ENCODE assay signal across 10 mouse cellular contexts in the genomic region with DNA sequence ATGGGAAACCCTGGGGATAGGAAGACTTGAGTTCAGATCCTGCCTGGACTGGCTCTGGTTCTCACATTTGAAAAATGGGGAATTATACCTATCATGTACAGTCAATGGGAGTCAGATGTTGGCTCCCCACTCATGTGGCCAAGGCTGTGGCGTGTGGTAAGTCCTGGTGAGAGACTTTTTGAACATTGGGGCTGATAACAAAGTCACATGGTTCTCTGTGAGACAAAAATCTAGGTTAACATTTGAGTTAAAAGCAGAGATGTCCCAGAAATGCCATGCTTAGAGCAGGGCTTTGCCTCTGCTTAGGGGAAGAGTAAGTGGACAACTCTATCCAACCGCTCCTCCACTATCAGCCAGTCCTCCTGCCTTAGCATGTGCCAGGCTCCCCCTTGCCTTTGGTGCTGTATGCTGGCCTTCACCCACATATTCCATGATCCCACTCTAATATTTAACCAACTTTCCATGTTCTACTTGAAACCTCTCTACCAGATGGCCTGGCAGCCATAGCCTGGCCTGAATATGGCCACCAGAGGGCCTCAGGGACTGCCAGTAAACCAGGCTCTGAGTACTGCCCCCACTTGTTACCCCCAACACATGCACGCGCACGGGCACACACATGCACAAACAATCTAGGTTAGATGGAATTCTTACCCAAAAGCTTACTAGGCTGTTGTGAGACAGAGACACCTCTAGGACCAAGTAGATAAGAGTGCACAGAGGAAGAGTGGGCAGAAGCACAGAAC. TPM values are rescaled to one million over a fixed set of nuclear protein-coding genes. Genes with fewer than 3 reads are reported as not detected.
DNase-seq lines count a peak whose midpoint lies in the region; ATAC-seq and TF ChIP-seq lines count a peak whose summit lies in the region.
"Had no signal": no experiment of that assay in that cellular context is flagged by ENCODE, and none has a peak within 500 bp of the region (broad histone marks: within the 10 kb centered on the region; RNA-seq: fewer than 3 reads in every experiment).

No protein-coding gene starts in this region.

- peak; percentile 71 for DNase-seq in kidney, adult 18-20 months
- DNase-seq in B cell, adult 2 months = peak; percentile 28 to 31
- DNase-seq in MEL (ENCODE audit: low read depth, low spot score) = peak; percentile 47
- DNase-seq in liver, postnatal 0 days = peak; percentile 63
- peak; percentile 6 to 39 for DNase-seq in thymus, postnatal 10 days (ENCODE audit: low spot score in 2 of 2)

- WGBS in kidney, embryonic 14.5 days = 67% methylated on average over 5 of the region's 5 CpGs
- 45% methylated on average over 5 of the region's 5 CpGs for WGBS in liver, postnatal 0 days (ENCODE audit: insufficient replicate concordance)

- no peaks in the 10 kb centered on the region; the same call in 1 of the 2 replicates for H3K4me1 ChIP-seq in kidney, embryonic 14.5 days (ENCODE audit: control insufficient read depth, insufficient read depth, low read length)
- H3K4me1 ChIP-seq in MEL (ENCODE audit: control insufficient read depth in 1 of 2, insufficient read depth in 2 of 2, low read length in 2 of 2) = peaks cover 0 to 28% of the 10 kb centered on the region in 2 experiments; a peak in 3 of 4 replicates
- H3K4me1 ChIP-seq in liver, postnatal 0 days (ENCODE audit: insufficient read depth) = peaks cover 27% of the 10 kb centered on the region

- ATAC-seq in kidney, embryonic 14.5 days (ENCODE audit: low FRiP score, low TSS enrichment) = no peak
- ATAC-seq in common myeloid progenitor, adult 5-6 weeks (replicated peaks; ENCODE audit: low read depth, poor library complexity, severe bottlenecking) = 0 out of 2 replicates have a peak, but pooled peaks have one; percentile 27
- ATAC-seq in liver, postnatal 0 days = no peak
- no peak for ATAC-seq in inflammation-experienced regulatory T-cells, adult 6 months

- H3K36me3 ChIP-seq in kidney, embryonic 14.5 days (ENCODE audit: control insufficient read depth, insufficient read depth, low read length) = no peaks in the 10 kb centered on the region
- peaks cover 0 to 14% of the 10 kb centered on the region in 2 experiments; a peak in 2 of 4 replicates for H3K36me3 ChIP-seq in MEL (ENCODE audit: control insufficient read depth in 1 of 2, insufficient read depth in 2 of 2, low read length in 2 of 2)
- H3K36me3 ChIP-seq in liver, postnatal 0 days (replicated peaks; ENCODE audit: insufficient read depth, low read length) = no peaks in the 10 kb centered on the region
- H3K36me3 ChIP-seq: embryonic facial prominence, embryonic 13.5 days had no signal

- no peak overlapping the region for H3K27ac ChIP-seq in kidney, embryonic 14.5 days (ENCODE audit: low read depth, low read length)
- H3K27ac ChIP-seq in MEL (ENCODE audit: control insufficient read depth, low read depth, low read length) = no peak overlapping the region
- H3K27ac ChIP-seq in liver, postnatal 0 days (ENCODE audit: low read depth) = no peak overlapping the region
- H3K27ac ChIP-seq: embryonic facial prominence, embryonic 13.5 days; neural tube, embryonic 12.5 days had no signal

- peak; percentile 45 to 76 (median 76) for TF ChIP-seq CTCF in MEL (IDR thresholded peaks at IDR 0.05 in 2 of 3, conservative IDR thresholded peaks at IDR 0.05 in 1 of 3; ENCODE audit: control insufficient read depth in 1 of 3, insufficient read depth in 1 of 3, low read depth in 2 of 3, low read length in 3 of 3, poor library complexity in 1 of 3, severe bottlenecking in 1 of 3)
- TF ChIP-seq CTCF in liver, postnatal 0 days (IDR thresholded peaks at IDR 0.05; ENCODE audit: low read depth) = peak; percentile 84

- TF ChIP-seq RAD21 in MEL (IDR thresholded peaks at IDR 0.05; ENCODE audit: low read depth, low read length) = peak; percentile 60

- 0 out of 4 replicates have a peak, but pooled peaks of 1 of the 2 experiments have one; percentile 15 for TF ChIP-seq EP300 in MEL (IDR thresholded peaks at IDR 0.05; ENCODE audit: low read depth in 1 of 2, low read length in 2 of 2)
- no peak for TF ChIP-seq EP300 in liver, postnatal 0 days (IDR thresholded peaks at IDR 0.05; ENCODE audit: low read depth)

- TF ChIP-seq POLR2A in MEL (IDR thresholded peaks at IDR 0.05; ENCODE audit: control insufficient read depth in 1 of 2, insufficient read depth in 1 of 2, low read depth in 1 of 2, low read length in 2 of 2, poor library complexity in 1 of 2) = no peak

- peaks cover 24% of the 10 kb centered on the region for H3K27me3 ChIP-seq in kidney, embryonic 14.5 days (ENCODE audit: control insufficient read depth, insufficient read depth, low read length)
- H3K27me3 ChIP-seq in MEL (ENCODE audit: control insufficient read depth in 1 of 2, insufficient read depth in 2 of 2, low read length in 2 of 2) = no peaks in the 10 kb centered on the region
- H3K27me3 ChIP-seq in liver, postnatal 0 days (ENCODE audit: insufficient read depth, low read length) = peaks cover 38% of the 10 kb centered on the region

- no peak overlapping the region for H3K4me2 ChIP-seq in kidney, embryonic 14.5 days (replicated peaks; ENCODE audit: low read depth, low read length)
- no peak overlapping the region for H3K4me2 ChIP-seq in liver, postnatal 0 days (ENCODE audit: low read depth, low read length)
- H3K4me2 ChIP-seq: embryonic facial prominence, embryonic 13.5 days; neural tube, embryonic 12.5 days had no signal

- H3K9me3 ChIP-seq in kidney, embryonic 14.5 days (ENCODE audit: control insufficient read depth, low read length) = no peaks in the 10 kb centered on the region
- H3K9me3 ChIP-seq in MEL (replicated peaks; ENCODE audit: insufficient read depth, low read length) = no peaks in the 10 kb centered on the region
- H3K9me3 ChIP-seq in liver, postnatal 0 days (ENCODE audit: low read length) = no peaks in the 10 kb centered on the region
- H3K9me3 ChIP-seq: embryonic facial prominence, embryonic 13.5 days; neural tube, embryonic 12.5 days had no signal

- no peak overlapping the region for H3K4me3 ChIP-seq in kidney, embryonic 14.5 days (ENCODE audit: low read length)
- no peak overlapping the region for H3K4me3 ChIP-seq in MEL (ENCODE audit: control insufficient read depth in 1 of 2, insufficient read depth in 1 of 2, low read depth in 2 of 2, low read length in 2 of 2)
- H3K4me3 ChIP-seq in liver, postnatal 0 days (ENCODE audit: low read depth, low read length) = no peak overlapping the region
- H3K4me3 ChIP-seq: embryonic facial prominence, embryonic 13.5 days; neural tube, embryonic 12.5 days had no signal

- no peaks in the 10 kb centered on the region for H3K79me2 ChIP-seq in MEL (ENCODE audit: control insufficient read depth, insufficient read depth, low read length, poor library complexity)

- no peak overlapping the region for H3K9ac ChIP-seq in kidney, embryonic 14.5 days (ENCODE audit: low read depth, low read length)
- H3K9ac ChIP-seq in MEL (ENCODE audit: control insufficient read depth, low read depth, low read length, poor library complexity, severe bottlenecking) = no peak overlapping the region
- no peak overlapping the region for H3K9ac ChIP-seq in liver, postnatal 0 days (replicated peaks)
- H3K9ac ChIP-seq: embryonic facial prominence, embryonic 13.5 days; neural tube, embryonic 12.5 days had no signal

TF ChIP-seq in MEL, 35 proteins besides CTCF, POLR2A, EP300 and RAD21 (continues in another document):
- TF ChIP-seq MXI1 (IDR thresholded peaks at IDR 0.05; ENCODE audit: low read depth, low read length) (0 out of 2 replicates have a peak, but pooled peaks have one; percentile 26), POLR2AphosphoS5 (IDR thresholded peaks at IDR 0.05; ENCODE audit: borderline replicate concordance, low read depth, low read length) (no peak), CHD2 (IDR thresholded peaks at IDR 0.05; ENCODE audit: low read length) (no peak), TAL1 (IDR thresholded peaks at IDR 0.05; ENCODE audit: low read length) (no peak), JUND (IDR thresholded peaks at IDR 0.05; ENCODE audit: low read depth, low read length) (no peak), ZC3H11A (IDR thresholded peaks at IDR 0.05; ENCODE audit: low read depth, low read length) (peak; percentile 61), ZNF384 (IDR thresholded peaks at IDR 0.05; ENCODE audit: low read depth, low read length) (no peak), MAX (IDR thresholded peaks at IDR 0.05; ENCODE audit: low read length) (no peak), MAFK (IDR thresholded peaks at IDR 0.05; ENCODE audit: borderline replicate concordance, low read depth, low read length) (no peak), SMC3 (IDR thresholded peaks at IDR 0.05; ENCODE audit: low read depth, low read length) (peak; percentile 70), UBTF (IDR thresholded peaks at IDR 0.05; ENCODE audit: borderline replicate concordance, insufficient read depth, low read depth, low read length) (no peak), NRF1 (IDR thresholded peaks at IDR 0.05; ENCODE audit: insufficient read depth, low read depth, low read length, poor library complexity, severe bottlenecking) (no peak), POLR2AphosphoS2 (IDR thresholded peaks at IDR 0.05; ENCODE audit: low read length) (no peak), ZMIZ1 (IDR thresholded peaks at IDR 0.05; ENCODE audit: low read depth, low read length) (no peak), CHD1 (IDR thresholded peaks at IDR 0.05; ENCODE audit: low read depth, low read length) (no peak), RCOR1 (IDR thresholded peaks at IDR 0.05; ENCODE audit: low read depth, low read length) (no peak), NELFE (IDR thresholded peaks at IDR 0.05; ENCODE audit: low read depth, low read length) (no peak)

RNA-seq across cellular contexts. Expression of a gene that starts 3.5 kb away (rescaled TPM):
- polyA plus RNA-seq in kidney, embryonic 14.5 days (2014; fragmentation: Nextera tagmentation; extraction: Ambion mirVana) = 16.3 and 27.0 TPM in 2 replicates
- total RNA-seq in MEL (2012; rRNA removed) = 8.9 and 9.1 TPM in 2 replicates
- 10 to 100 TPM in 1 of 2 experiments, not detected in 1; 14.5 TPM for polyA plus RNA-seq in MEL (2012; ENCODE audit: insufficient read depth in 1 of 2, insufficient read length in 2 of 2, low read depth in 1 of 2, low replicate concordance in 2 of 2, missing spikeins in 1 of 2)
- total RNA-seq in common myeloid progenitor, adult 5-6 weeks (2017) = 24.4 and 28.5 TPM in 2 replicates
- polyA plus RNA-seq in liver, postnatal 0 days (2015; fragmentation: Nextera tagmentation; extraction: Ambion mirVana) = 7.0 and 9.7 TPM in 2 replicates
- polyA plus RNA-seq in inflammation-experienced regulatory T-cells, adult 6 months (2017; shearing (Covaris generic)) = 1 to 10 TPM in 1 of 3 experiments, under 1 TPM in 2; 0.52 to 1.0 (median 0.66) TPM

RNA-seq across cellular contexts. Expression of a gene that starts 3.6 kb away (rescaled TPM):
- 19.8 and 20.0 TPM in 2 replicates for polyA plus RNA-seq in kidney, embryonic 14.5 days (2014; fragmentation: Nextera tagmentation; extraction: Ambion mirVana)
- 38.0 and 55.9 TPM in 2 replicates for total RNA-seq in MEL (2012; rRNA removed)
- 10 to 100 TPM in 1 of 2 experiments, not detected in 1; 98.3 TPM for polyA plus RNA-seq in MEL (2012; ENCODE audit: insufficient read depth in 1 of 2, insufficient read length in 2 of 2, low read depth in 1 of 2, low replicate concordance in 2 of 2, missing spikeins in 1 of 2)
- 7.9 and 14.9 TPM in 2 replicates for total RNA-seq in common myeloid progenitor, adult 5-6 weeks (2017)
- 54.1 and 61.1 TPM in 2 replicates for polyA plus RNA-seq in liver, postnatal 0 days (2015; fragmentation: Nextera tagmentation; extraction: Ambion mirVana)
- polyA plus RNA-seq in inflammation-experienced regulatory T-cells, adult 6 months (2017; shearing (Covaris generic)) = 10 to 100 TPM; 48.6 to 81.2 (median 70.2) TPM
